Mouse (Mus musculus) E14TG2a.4 (cell line): ENCODE results near the gene Raph1.

ENCODE experiments used
- H3K27me3 ChIP-seq: 2 replicates; pipeline ENCODE4 v1.6.1; 2014; ENCODE audit warnings: low read length, control low read depth; ENCODE audit not compliant: insufficient read depth
- H3K36me3 ChIP-seq: 2 replicates; pipeline ENCODE4 v1.6.1; 2014; ENCODE audit warnings: low read length, control low read depth; ENCODE audit not compliant: insufficient read depth
- H3K4me1 ChIP-seq: replicated peaks from 2 replicates; pipeline ENCODE4 v1.6.1; 2014; ENCODE audit warnings: low read depth, low read length, control low read depth
- H3K4me3 ChIP-seq: replicated peaks from 2 replicates; pipeline ENCODE4 v1.5.1; 2014; ENCODE audit warnings: mild to moderate bottlenecking, low read length
- H3K9me3 ChIP-seq: 2 replicates; pipeline ENCODE4 v1.6.1; 2014; ENCODE audit warnings: low read length, control low read depth
- CTCF ChIP-seq: conservative IDR thresholded peaks from 2 replicates; pipeline ENCODE4 v1.5.1; 2014; ENCODE audit warnings: low read length
- NANOG ChIP-seq: IDR thresholded peaks from 2 replicates; pipeline ENCODE4 v1.6.1; 2014; ENCODE audit warnings: borderline replicate concordance, low read length, mixed read lengths
- POU5F1 ChIP-seq: IDR thresholded peaks from 2 replicates; pipeline ENCODE4 v1.6.1; 2014; ENCODE audit warnings: low read length, borderline replicate concordance

The Raph1 gene

DNA sequence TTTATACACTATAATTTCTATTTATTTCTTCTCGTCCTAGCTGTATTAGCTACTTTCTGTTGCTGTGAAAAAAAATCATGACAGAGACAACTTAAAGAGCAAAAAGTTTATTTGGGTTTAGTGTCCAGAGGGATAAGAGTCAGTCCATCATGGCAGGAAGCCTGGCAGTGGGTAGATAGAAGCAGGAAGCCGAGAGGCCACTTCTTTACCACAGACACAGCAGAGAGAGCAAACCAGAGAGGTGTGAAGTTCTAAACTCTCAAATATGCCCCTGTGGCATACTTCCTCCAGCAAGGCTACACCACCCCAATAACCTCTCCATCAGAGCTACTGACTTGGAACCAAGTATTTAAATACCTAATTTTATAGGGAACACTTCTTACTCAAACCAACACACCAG, 36.3 kb downstream of the Raph1 start:
- Histone ChIP-seq H3K9me3 (no peaks in the 10 kb centered on the region), H3K27me3 (no peaks in the 10 kb centered on the region), H3K4me3 (no peak overlapping the region), H3K36me3 (peaks cover 54% of the 10 kb centered on the region), H3K4me1 (peaks cover 13% of the 10 kb centered on the region)
- TF ChIP-seq POU5F1 (no peak), NANOG (no peak), CTCF (no peak)

DNA sequence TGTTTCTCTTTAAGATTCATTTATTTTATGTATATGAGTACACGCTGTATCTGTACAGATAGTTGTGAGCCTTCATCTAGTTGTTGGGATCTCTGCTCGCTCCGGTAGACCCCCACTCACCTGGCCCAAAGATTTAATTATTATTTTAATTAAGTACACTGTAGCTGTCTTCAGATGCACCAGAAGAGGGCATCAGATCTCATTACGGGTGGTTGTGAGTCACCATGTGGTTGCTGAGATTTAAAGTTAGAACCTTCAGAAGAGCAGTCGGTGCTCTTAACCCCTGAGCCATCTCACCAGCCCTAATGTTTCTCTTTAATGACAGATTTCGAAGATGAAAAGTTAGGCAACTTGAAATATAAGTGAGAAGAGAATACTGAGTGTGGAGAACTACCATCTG, 36.8 kb downstream of the Raph1 start:
- H3K27me3 ChIP-seq, result no peaks in the 10 kb centered on the region
- no peaks in the 10 kb centered on the region for H3K9me3 ChIP-seq
- peaks cover 10% of the 10 kb centered on the region for H3K4me1 ChIP-seq
- TF ChIP-seq CTCF, result no peak
- no peak for TF ChIP-seq NANOG
- TF ChIP-seq POU5F1, result no peak
- no peak overlapping the region for H3K4me3 ChIP-seq
- peaks cover 60% of the 10 kb centered on the region for H3K36me3 ChIP-seq

DNA sequence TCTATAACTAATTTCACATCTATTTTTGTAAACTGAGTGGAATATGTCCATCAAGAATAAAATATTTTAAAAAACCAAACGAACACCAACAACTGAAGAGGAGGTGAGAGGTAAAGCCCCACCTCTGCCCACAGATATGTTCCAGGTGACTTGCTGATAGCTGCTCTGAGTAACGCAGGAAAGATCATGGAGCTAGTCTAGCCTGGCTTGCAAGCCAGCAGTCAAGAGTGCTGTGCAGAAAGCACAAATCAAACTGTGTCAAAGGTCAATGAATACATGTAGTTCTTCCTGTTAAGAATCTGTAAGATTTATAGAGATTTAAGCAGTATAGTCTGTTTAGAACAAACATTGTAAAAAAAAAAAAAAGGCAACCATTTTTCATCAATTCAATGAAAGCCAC, 56.3 kb downstream of the Raph1 start:
- Histone ChIP-seq H3K27me3 (no peaks in the 10 kb centered on the region), H3K4me1 (no peaks in the 10 kb centered on the region), H3K4me3 (no peak overlapping the region), H3K36me3 (peaks cover 69% of the 10 kb centered on the region), H3K9me3 (no peaks in the 10 kb centered on the region)
- TF ChIP-seq POU5F1 (no peak), NANOG (no peak), CTCF (no peak)

DNA sequence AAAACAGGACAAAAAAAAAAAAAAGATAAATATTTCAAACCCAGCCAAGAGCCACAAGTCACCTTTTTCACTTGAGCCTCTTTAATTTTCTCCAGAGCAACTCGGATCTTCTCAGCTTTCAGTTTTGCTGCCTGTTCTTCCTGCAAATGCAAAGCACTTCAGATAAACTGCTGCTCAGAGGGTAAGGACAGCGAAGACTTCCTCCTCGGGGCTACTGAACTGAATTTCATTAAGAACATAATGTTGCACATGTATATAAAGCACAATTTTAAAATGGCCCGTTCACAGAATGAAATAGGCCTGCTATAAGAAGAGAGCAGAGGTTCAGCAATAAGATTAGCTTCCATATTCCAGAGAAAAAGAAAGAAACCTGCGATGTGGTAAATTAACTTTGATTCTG, 63.4 kb downstream of the Raph1 start:
- peaks cover 74% of the 10 kb centered on the region for H3K36me3 ChIP-seq
- no peak for TF ChIP-seq NANOG
- TF ChIP-seq POU5F1, result no peak
- no peak for TF ChIP-seq CTCF
- no peak overlapping the region for H3K4me3 ChIP-seq
- H3K9me3 ChIP-seq, result no peaks in the 10 kb centered on the region
- H3K4me1 ChIP-seq, result no peaks in the 10 kb centered on the region
- H3K27me3 ChIP-seq, result no peaks in the 10 kb centered on the region

DNA sequence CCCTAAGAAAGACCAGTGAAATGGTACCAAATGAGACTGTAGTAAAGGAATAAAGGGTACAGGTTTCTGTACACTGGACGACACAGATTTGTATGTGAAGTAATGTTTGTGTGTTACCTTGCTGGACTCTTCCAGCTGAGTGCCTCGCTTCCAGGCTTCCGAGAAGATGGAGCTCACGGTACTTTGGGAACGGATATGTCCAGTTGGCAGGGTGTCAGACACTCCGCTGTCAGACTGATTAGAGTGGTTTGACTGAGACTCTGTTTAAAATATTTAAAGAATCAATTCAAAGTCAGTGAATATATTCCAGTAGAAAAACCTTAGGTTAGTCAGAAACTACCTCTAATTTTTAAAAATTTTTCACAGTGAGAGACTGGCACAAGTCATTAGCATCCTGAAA, 73.5 kb downstream of the Raph1 start:
- Histone ChIP-seq H3K36me3 (peaks cover 97% of the 10 kb centered on the region), H3K27me3 (no peaks in the 10 kb centered on the region), H3K9me3 (no peaks in the 10 kb centered on the region), H3K4me3 (no peak overlapping the region), H3K4me1 (no peaks in the 10 kb centered on the region)
- TF ChIP-seq POU5F1 (no peak), CTCF (no peak), NANOG (no peak)

DNA sequence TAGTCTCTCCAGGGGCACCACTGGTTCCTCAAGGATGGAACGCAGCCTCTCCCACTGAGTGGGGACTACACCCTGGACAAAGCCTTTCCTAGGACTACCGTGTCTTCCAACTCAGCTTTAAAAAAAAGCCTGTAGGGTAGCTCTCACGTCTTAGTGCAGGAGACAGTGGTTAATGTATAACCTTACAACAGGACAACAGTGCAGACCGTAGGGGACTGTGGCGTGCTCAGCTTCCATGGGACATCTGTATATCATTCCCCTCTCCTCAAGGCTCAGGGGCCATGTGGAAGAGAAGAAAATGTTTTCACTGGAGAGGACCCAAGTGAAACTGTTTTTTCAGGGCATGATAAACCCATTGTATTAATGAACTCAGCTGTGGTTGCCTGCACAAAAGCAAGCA, 74.5 kb downstream of the Raph1 start:
- Histone ChIP-seq H3K4me3 (no peak overlapping the region), H3K36me3 (peaks cover 97% of the 10 kb centered on the region), H3K9me3 (no peaks in the 10 kb centered on the region), H3K4me1 (no peaks in the 10 kb centered on the region), H3K27me3 (no peaks in the 10 kb centered on the region)
- TF ChIP-seq CTCF (no peak), NANOG (no peak), POU5F1 (no peak)

DNA sequence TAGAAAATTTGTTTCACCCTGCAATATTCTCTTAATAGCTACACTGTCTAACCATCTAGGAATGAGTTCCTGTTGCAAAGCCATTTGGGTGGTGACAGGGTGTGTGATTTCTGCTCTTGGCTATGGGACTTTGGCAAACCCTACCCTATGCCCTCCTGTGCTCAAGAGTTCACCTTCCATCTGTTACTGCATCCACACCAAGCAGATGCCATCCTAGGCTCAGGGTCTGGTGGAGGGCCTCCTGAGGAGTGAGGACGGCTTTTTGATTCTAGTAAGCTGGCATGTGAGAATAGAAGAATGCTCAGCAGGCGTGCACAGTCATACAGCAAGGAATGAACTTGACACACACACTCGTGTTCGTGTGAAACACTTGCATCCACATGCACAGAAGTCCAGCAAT, 76.4 kb downstream of the Raph1 start:
- Histone ChIP-seq H3K4me3 (no peak overlapping the region), H3K9me3 (no peaks in the 10 kb centered on the region), H3K27me3 (no peaks in the 10 kb centered on the region), H3K4me1 (no peaks in the 10 kb centered on the region), H3K36me3 (peaks cover 98% of the 10 kb centered on the region)
- no peak for TF ChIP-seq CTCF
- no peak for TF ChIP-seq NANOG
- TF ChIP-seq POU5F1, result no peak

DNA sequence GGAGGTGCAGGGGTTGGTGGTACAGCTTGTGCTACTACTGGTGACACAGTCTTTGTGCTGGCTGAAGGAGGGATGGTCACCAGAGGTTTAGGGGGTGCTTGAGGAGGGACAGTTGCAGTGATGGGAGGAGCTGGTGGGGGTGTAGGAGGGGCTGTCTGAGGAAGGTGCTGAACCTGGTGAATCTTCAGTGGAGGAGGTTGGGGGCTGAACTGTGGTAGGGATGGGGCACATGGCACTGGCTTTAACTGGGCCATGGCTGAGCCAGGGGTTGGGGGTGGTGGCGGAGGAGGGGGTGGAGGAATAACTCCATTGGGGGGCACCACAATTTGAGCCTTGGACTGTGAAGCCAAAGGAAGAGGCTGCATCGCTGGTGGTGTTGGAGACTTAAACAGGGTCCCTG, 77.2 kb downstream of the Raph1 start:
- TF ChIP-seq NANOG (no peak), CTCF (no peak), POU5F1 (no peak)
- Histone ChIP-seq H3K4me1 (no peaks in the 10 kb centered on the region), H3K27me3 (no peaks in the 10 kb centered on the region), H3K4me3 (no peak overlapping the region), H3K36me3 (peaks cover 95% of the 10 kb centered on the region), H3K9me3 (no peaks in the 10 kb centered on the region)

DNA sequence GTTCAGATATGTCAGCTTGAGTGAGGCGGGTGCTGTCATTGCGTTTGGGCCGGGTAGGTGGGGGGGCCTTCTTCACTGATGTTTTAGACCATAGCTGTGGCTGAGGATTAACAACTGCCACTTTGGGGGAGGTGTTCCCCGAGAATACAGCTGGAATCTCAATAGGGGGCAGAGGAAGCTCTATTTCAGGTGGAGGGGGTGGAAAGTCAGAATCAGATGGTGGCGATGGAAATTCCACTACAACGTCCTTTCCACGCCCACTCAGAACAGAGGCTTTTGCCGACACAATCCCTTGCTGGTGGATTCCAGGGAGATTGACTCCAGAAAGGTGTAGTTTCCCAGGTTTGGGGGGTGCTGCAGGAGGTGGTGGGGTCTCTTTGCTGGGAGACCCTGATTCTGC, 78.3 kb downstream of the Raph1 start:
- Histone ChIP-seq H3K36me3 (peaks cover 93% of the 10 kb centered on the region), H3K4me3 (no peak overlapping the region), H3K9me3 (no peaks in the 10 kb centered on the region), H3K27me3 (no peaks in the 10 kb centered on the region), H3K4me1 (no peaks in the 10 kb centered on the region)
- TF ChIP-seq CTCF (no peak), NANOG (no peak), POU5F1 (no peak)
